Mouse (Mus musculus) embryonic facial prominence, embryonic 10.5 days (tissue): ENCODE measurements around the gene Fndc3a. TPM values are rescaled to one million over a fixed set of nuclear protein-coding genes. Genes with fewer than 3 reads are reported as not detected.
A peak's percentile ranks its signal among the peaks of the same experiment; 100 is the strongest.

Experiments
- DNase-seq: peaks from one replicate; pipeline ENCODE4 v3.0.0-alpha.2; 2017; ENCODE audit warnings: low spot score
- H3K27ac ChIP-seq: fragments of 300-500 bp; sonication (generic); replicated peaks from 2 replicates; pipeline ENCODE4 v1.5.1; 2016; ENCODE audit warnings: mild to moderate bottlenecking
- H3K27me3 ChIP-seq: fragments of 300-500 bp; sonication (generic); replicated peaks from 2 replicates; pipeline ENCODE4 v1.6.1; 2016; ENCODE audit warnings: low read depth, mild to moderate bottlenecking; ENCODE audit not compliant: poor library complexity, severe bottlenecking
- H3K36me3 ChIP-seq: fragments of 300-500 bp; sonication (generic); replicated peaks from 2 replicates; pipeline ENCODE4 v1.6.1; 2016; ENCODE audit warnings: mild to moderate bottlenecking, moderate library complexity
- H3K4me1 ChIP-seq: fragments of 300-500 bp; sonication (generic); 2 replicates; pipeline ENCODE4 v1.6.1; 2016
- H3K4me3 ChIP-seq: fragments of 300-500 bp; sonication (generic); 2 replicates; pipeline ENCODE4 v1.5.1; 2016; ENCODE audit warnings: mild to moderate bottlenecking, moderate library complexity
- H3K9me3 ChIP-seq: fragments of 300-500 bp; sonication (generic); 2 replicates; pipeline ENCODE4 v1.6.1; 2016; ENCODE audit warnings: mild to moderate bottlenecking
- WGBS: fragments of 180-500 bp; shearing (Covaris S2); methylation state at CpG from one replicate; pipeline ENCODE4 v1.1.7; 2016; 5-methylcytosine and 5-hydroxymethylcytosine counted together
- polyA plus RNA-seq: library from polyadenylated mRNA; unstranded; fragments of >200 nt; fragmentation: Nextera tagmentation; extraction: Ambion mirVana; gene quantifications from 2 replicates; pipeline ENCODE4 v1.2.1, GENCODE M21; 2016

Fndc3a gene
- polyA plus RNA-seq, 1 experiment from 2014 or later = 42.6 TPM

DNA sequence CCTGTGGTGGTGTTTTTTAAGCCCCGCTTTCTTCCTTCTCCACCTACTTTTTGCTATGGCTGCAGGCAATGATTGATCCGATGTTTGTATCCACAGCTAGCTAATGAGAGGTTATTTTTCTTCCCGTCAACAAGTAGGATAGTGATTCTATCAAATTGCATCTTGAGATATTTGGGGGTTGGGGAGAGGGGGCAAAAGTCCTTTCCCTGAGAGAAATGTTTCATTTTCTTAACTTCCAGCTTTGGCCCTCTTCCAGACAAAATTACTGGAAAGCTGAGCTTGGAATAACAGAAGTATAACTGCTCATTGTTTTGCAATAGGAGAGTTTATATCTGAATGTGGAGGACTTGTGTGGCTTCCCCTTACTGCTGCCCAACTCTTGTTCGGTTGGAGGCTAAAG lies 1.3 kb upstream of the Fndc3a start:
- DNase-seq = no peak
- 45% methylated on average over 4 of the region's 4 CpGs for WGBS

DNA sequence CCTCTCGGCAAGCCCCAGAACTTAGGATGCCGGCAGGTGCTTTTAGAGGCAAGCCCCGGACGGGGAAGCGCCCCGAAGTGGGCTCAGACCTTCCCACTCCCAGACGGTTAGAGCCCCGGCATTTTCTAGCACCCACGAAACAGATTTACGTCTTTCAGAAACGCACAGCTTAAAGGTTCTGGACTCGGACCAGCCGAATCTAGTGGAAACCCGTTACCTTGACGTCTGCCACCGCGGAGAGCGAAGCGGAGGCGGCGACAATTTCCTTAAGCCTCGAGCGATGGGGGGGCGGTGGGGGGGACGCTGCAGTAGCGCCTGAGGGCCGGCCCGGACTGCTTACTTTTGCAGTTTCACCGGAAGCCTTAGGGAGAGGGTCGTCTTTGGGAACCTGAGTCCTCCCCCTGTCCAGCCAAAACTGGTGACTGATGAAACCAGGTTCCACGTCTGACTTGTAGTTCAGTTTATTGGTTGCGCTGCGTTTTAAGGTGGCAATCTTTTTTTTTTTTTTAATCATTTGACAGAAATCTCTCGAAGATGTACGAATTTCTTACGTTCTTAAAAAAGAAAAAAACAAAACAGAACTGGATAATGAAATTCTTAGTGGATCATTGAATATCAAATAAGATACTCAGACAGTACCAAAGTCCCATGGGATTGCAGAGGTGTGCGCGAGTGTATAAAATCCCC lies 681 bp upstream of the Fndc3a start:
- WGBS = 2% methylated on average over 38 of the region's 38 CpGs
- Histone ChIP-seq H3K4me3 (peak overlapping the region; percentile 90), H3K36me3 (no peaks in the 10 kb centered on the region), H3K27ac (peak overlapping the region; percentile 92), H3K27me3 (peaks cover 24% of the 10 kb centered on the region), H3K4me1 (peaks cover 10% of the 10 kb centered on the region; the same call in 1 of the 2 replicates), H3K9me3 (no peaks in the 10 kb centered on the region)
- peak; percentile 68 for DNase-seq

More for the DNA sequence above, 1.3 kb upstream of the Fndc3a start:
- Histone ChIP-seq H3K9me3 (no peaks in the 10 kb centered on the region), H3K27ac (no peak overlapping the region), H3K4me1 (peaks cover 10% of the 10 kb centered on the region; the same call in 1 of the 2 replicates), H3K36me3 (no peaks in the 10 kb centered on the region), H3K27me3 (peaks cover 24% of the 10 kb centered on the region), H3K4me3 (peak overlapping the region; percentile 90)

DNA sequence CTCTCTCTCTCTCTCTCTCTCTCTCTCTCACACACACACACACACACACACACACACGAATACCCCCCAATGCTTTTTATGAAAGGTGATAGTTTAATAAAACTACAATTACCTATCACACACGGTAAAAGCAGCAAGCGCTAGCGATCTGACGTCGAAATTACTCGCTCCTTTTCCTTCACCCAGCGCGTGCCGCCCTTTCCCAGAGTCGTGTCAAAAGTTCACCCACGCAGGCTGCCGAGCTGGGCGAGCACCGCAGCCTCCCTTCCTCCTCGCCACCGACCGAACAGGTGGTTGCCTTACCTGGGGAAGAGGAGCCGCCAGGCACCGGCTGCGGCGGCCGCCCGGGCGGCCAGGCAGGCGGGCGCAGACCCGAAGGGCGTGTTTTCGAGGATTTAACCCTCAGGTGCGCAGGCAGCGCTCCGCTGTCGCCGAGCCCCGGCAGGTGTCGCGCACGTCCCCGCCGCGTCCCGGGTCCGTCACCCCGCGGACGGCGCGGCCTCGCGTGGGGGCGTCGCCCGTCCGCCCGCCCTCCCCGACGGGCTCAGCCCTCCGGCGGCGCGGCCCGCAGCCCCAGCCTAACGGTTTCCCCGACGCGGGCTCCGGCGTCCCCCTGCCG lies 603 bp downstream of the Fndc3a start:
- H3K9me3 ChIP-seq = no peaks in the 10 kb centered on the region
- H3K4me3 ChIP-seq = peak overlapping the region; percentile 90
- no peaks in the 10 kb centered on the region for H3K36me3 ChIP-seq
- peaks cover 10% of the 10 kb centered on the region; the same call in 1 of the 2 replicates for H3K4me1 ChIP-seq
- under 1% methylated on average over 70 of the region's 70 CpGs for WGBS
- no peak for DNase-seq
- peaks cover 24% of the 10 kb centered on the region for H3K27me3 ChIP-seq
- peak overlapping the region; percentile 92 for H3K27ac ChIP-seq

DNA sequence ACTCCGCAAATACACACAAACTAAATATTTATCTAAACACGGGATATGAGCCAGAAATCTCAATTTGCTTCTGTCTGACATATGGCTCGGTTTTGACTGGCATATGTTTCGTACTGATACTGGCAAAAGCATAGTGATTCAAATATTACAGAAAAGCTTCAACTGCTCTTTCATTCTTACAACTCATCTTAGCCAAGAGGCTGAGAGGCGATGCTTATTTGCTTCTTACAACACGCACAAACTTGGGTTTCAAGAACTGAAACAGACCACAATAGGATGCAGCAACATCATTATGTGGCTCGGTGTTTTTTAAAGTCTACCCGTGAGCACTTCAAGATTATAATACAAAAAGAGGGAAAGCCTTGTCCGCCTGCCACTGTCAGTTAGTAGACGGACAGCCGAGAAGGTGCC lies 1.2 kb downstream of the Fndc3a start:
- DNase-seq = no peak

DNA sequence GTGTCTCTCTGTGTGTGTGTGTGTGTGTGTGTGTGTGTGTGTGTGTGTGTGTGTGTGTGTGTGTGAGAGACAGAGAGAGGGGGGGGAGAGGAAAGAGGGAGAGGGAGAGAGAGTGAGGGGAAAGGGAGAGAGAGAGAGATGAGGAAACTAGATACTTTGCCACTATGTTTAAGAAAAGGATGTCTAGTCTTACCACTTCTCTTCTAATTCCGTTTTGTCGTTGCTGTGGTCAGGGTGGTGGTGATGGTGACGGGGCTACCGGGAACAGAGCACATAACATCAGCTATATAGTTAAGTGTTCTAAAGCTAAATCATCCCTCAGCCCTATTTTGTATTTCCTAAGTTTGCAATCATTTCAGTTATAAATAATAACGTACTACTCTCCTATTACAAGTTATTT lies 9.7 kb downstream of the Fndc3a start:
- Histone ChIP-seq H3K27ac (no peak overlapping the region), H3K4me1 (no peaks in the 10 kb centered on the region), H3K27me3 (no peaks in the 10 kb centered on the region), H3K4me3 (no peak overlapping the region), H3K9me3 (no peaks in the 10 kb centered on the region), H3K36me3 (no peaks in the 10 kb centered on the region)
- 92% methylated on average over 5 of the region's 5 CpGs for WGBS
- no peak for DNase-seq

More for the DNA sequence above, 1.2 kb downstream of the Fndc3a start:
- H3K27me3 ChIP-seq = peaks cover 24% of the 10 kb centered on the region
- peak overlapping the region; percentile 90 for H3K4me3 ChIP-seq
- H3K36me3 ChIP-seq = no peaks in the 10 kb centered on the region
- H3K9me3 ChIP-seq = no peaks in the 10 kb centered on the region
- peaks cover 10% of the 10 kb centered on the region; the same call in 1 of the 2 replicates for H3K4me1 ChIP-seq
- WGBS = 44% methylated on average over 11 of the region's 11 CpGs
- H3K27ac ChIP-seq = no peak overlapping the region

DNA sequence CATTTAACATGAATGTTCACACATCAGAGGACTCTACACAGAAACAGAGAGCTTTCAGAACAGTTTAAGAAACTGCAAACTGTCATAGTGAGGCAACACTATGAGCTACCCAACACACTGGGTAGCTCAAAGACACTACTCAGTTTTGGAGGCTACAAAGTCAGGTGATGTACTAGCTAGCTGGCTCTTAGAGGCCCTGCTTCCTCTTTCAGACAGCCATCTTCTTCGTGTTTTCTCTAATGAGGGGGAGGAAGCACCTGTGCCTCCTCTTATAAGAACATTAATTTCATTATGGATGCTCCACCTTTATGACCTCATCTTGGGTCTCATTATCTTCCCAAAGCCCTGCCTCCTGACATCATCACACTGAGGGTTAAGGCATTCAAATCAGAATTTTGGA lies 18.4 kb downstream of the Fndc3a start:
- no peak for DNase-seq
- Histone ChIP-seq H3K27ac (no peak overlapping the region), H3K27me3 (no peaks in the 10 kb centered on the region), H3K4me3 (no peak overlapping the region), H3K36me3 (no peaks in the 10 kb centered on the region), H3K4me1 (no peaks in the 10 kb centered on the region), H3K9me3 (no peaks in the 10 kb centered on the region)
- WGBS = 80% methylated on average over 1 of the region's 1 CpGs

DNA sequence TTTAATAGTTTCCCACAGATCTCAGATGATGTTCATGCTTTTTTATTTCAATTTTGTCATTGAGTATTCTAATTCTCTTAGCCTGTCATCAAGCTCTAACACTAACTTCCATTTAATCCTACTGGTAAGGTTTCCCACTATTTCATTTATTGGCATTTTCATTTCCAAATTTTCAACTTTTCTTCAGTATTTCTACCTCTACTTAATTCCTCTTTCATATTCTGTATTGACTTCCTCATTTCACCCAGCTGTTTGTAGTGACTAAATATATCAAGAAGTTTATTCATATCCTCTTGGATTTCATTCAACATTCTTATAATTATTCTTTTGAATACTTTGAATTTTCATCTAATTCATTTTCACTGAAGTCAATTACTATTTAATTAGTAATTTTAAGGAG lies 20.3 kb downstream of the Fndc3a start:
- no peaks in the 10 kb centered on the region for H3K27me3 ChIP-seq
- H3K4me1 ChIP-seq = no peaks in the 10 kb centered on the region
- H3K4me3 ChIP-seq = no peak overlapping the region
- no peaks in the 10 kb centered on the region for H3K9me3 ChIP-seq
- no peak overlapping the region for H3K27ac ChIP-seq
- no peaks in the 10 kb centered on the region for H3K36me3 ChIP-seq
- DNase-seq = no peak

DNA sequence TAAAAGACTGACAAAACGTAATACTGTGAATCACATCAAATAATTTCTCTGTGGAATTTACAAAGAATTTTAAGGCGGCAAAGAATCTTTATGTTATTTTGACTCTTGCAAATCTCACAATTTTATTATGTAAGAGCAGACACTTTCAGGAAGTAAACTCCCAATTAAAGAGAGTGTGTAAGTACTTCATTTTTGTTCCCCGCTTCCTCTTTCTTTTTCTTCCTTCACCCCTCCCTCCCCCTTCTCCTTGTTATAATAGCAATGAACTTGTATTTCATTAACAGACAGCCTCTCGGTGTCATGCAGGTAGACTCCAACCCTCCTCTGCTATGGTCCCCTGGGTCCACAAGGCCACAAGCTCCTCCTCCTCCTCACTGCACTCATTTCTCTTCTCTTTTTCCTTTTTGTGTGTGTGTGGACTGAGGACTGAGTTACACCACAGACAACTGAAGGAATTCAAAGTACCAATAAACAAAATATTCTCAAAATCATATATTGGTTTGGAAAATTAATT lies 24.9 kb downstream of the Fndc3a start:
- Histone ChIP-seq H3K9me3 (no peaks in the 10 kb centered on the region), H3K4me3 (no peak overlapping the region), H3K36me3 (no peaks in the 10 kb centered on the region), H3K4me1 (no peaks in the 10 kb centered on the region), H3K27ac (no peak overlapping the region), H3K27me3 (no peaks in the 10 kb centered on the region)
- WGBS = 90% methylated on average over 4 of the region's 4 CpGs
- no peak for DNase-seq

DNA sequence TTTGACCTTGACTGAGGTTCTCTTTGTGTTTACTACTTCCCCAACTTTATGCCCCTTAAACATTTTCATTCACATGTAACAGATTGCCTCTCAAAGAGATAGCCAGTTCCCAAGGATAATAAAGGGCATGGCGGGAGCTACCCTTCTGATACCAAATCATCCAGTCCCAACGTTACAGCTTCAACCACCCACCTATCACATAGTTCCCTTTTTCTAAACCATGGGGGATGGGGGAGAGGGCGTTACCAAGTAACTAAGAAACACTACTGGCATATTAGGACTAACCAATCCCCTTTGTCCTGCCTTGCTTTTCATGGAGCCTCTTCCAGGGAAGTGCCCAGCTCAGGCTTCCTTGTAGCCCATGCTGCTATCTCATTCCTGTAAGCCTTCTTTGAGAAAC lies 32.6 kb downstream of the Fndc3a start:
- no peak for DNase-seq
- no peak overlapping the region for H3K27ac ChIP-seq
- no peak overlapping the region for H3K4me3 ChIP-seq
- H3K27me3 ChIP-seq = no peaks in the 10 kb centered on the region
- no peaks in the 10 kb centered on the region for H3K4me1 ChIP-seq
- no peaks in the 10 kb centered on the region for H3K9me3 ChIP-seq
- no peaks in the 10 kb centered on the region for H3K36me3 ChIP-seq
- WGBS = 79% methylated on average over 3 of the region's 3 CpGs

DNA sequence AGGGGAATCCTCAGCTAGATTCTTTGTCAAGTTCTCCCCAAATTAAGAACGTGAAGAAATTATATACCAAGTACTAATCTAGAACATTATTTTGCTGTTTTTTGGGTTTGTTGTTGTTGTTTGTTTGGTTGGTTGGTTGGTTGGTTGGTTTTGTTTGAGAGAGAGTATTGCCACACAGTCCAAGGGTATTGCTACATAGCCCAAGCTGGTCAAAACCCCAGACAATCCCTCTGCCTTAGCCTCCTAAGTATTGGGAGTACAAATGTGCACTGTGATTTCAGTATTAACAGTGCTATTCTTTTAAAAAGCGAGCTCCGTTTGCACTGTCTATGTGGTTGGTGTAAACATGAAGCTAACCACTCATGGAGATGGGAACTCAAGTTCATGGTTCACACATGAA lies 37.9 kb downstream of the Fndc3a start:
- Histone ChIP-seq H3K9me3 (no peaks in the 10 kb centered on the region), H3K4me1 (no peaks in the 10 kb centered on the region)
- DNase-seq = no peak

DNA sequence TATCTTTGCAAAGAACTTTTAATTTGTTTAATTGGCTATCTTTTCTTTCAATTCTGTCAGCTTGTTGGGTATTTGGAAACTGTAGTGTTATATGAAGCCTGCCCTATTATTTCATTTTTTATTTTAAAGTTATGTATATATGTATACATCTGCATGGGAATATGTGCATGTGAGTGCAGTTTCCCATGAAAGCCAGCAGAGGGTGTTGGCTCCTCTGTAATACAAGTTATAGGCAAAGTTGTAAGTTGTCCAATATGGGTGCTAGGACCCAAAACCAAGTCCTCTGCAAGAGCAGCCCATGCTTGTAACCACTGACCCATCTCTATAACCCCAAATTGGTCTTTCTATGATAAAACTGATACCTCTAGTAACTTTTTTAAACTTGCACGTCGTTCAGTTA lies 38.8 kb downstream of the Fndc3a start:
- WGBS = 96% methylated on average over 2 of the region's 2 CpGs
- Histone ChIP-seq H3K9me3 (no peaks in the 10 kb centered on the region), H3K4me1 (no peaks in the 10 kb centered on the region), H3K4me3 (no peak overlapping the region), H3K27ac (no peak overlapping the region), H3K27me3 (no peaks in the 10 kb centered on the region), H3K36me3 (no peaks in the 10 kb centered on the region)
- DNase-seq = no peak

More for the DNA sequence above, 37.9 kb downstream of the Fndc3a start:
- no peak overlapping the region for H3K4me3 ChIP-seq
- no peaks in the 10 kb centered on the region for H3K27me3 ChIP-seq
- WGBS = 95% methylated on average over 3 of the region's 3 CpGs
- no peaks in the 10 kb centered on the region for H3K36me3 ChIP-seq
- no peak overlapping the region for H3K27ac ChIP-seq

DNA sequence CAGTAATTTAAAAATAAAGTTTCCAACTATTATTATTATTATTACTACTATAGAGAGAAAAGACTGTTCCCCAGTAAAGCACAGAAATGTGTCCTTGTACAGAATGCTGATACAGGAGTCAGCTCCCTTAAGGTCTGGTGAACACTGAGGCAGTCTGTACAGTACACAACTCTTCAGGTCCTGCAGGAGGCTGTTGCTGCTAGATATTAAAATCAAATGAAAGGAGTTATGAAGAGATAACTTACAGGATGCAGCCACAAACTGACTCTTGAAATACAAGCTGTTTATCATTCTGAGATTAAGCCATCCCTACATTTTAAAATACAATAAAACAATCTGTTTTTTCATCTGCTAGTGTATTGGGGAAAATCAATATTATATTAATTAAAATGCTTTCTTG lies 60.5 kb downstream of the Fndc3a start:
- no peak for DNase-seq
- no peaks in the 10 kb centered on the region for H3K27me3 ChIP-seq
- no peak overlapping the region for H3K27ac ChIP-seq
- no peaks in the 10 kb centered on the region for H3K9me3 ChIP-seq
- H3K4me3 ChIP-seq = no peak overlapping the region
- H3K36me3 ChIP-seq = no peaks in the 10 kb centered on the region
- H3K4me1 ChIP-seq = no peaks in the 10 kb centered on the region

DNA sequence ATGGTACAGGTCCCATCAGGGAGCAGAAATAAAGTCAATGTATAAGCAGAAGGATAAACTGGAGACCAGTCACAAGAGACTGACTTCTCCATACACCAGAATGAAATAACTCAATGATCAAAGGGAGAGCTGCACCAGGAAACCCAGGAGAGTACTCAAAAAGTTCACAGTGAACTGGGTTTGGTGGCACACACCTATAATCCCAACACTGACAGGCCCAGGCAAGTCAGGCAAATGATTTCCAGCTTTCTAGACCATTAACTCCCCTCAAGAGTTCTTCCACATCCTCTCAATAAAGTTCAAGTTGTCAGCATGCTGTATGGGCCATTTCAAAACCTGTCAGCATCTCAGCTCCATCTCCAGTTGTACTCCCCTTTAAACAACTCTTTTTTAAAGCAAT lies 64.3 kb downstream of the Fndc3a start:
- no peaks in the 10 kb centered on the region for H3K9me3 ChIP-seq
- H3K4me1 ChIP-seq = no peaks in the 10 kb centered on the region
- H3K27ac ChIP-seq = no peak overlapping the region
- no peaks in the 10 kb centered on the region for H3K27me3 ChIP-seq
- H3K4me3 ChIP-seq = no peak overlapping the region
- DNase-seq = no peak
- H3K36me3 ChIP-seq = peaks cover 4% of the 10 kb centered on the region; the same call in 1 of the 2 replicates
